Mouse (Mus musculus) natural killer cell, adult 2 months (primary cell): ENCODE results near the gene Ogfrl1.

Experiments used
- DNase-seq, 2 experiments: peaks; one replicate each; pipeline ENCODE4 v3.0.0; 2022; ENCODE audit warnings: low spot score in 2 of 2

Gene Ogfrl1

GRCm38 (mm10) chr1:23351756-23352155 is 45.8 kb downstream of the Ogfrl1 start:
- DNase-seq = no peak

- no peak for DNase-seq
Measured at GRCm38 (mm10) chr1:23345633-23346032, 51.9 kb downstream of the Ogfrl1 start.

DNA sequence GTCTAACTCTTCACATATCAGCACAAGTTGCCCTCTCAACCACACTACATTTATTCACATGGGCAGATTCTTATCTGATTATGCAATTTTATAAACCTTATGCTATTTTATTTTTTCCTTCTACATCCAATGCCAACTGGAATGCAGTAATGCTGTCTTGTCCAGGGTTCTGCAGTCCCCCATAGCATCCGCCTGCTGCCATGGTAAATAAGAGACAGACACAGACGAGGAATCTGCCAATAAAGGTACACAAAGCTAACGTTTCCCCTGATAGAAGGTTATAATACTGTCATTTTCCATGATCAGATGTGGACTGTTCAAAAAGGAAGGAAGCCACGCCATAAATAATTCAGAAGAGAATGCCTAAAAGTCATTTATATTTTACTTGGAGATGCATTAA is 54.7 kb downstream of the Ogfrl1 start:
- DNase-seq = no peak

- DNase-seq = no peak
Measured at GRCm38 (mm10) chr1:23342224-23342623, 55.3 kb downstream of the Ogfrl1 start.

DNA sequence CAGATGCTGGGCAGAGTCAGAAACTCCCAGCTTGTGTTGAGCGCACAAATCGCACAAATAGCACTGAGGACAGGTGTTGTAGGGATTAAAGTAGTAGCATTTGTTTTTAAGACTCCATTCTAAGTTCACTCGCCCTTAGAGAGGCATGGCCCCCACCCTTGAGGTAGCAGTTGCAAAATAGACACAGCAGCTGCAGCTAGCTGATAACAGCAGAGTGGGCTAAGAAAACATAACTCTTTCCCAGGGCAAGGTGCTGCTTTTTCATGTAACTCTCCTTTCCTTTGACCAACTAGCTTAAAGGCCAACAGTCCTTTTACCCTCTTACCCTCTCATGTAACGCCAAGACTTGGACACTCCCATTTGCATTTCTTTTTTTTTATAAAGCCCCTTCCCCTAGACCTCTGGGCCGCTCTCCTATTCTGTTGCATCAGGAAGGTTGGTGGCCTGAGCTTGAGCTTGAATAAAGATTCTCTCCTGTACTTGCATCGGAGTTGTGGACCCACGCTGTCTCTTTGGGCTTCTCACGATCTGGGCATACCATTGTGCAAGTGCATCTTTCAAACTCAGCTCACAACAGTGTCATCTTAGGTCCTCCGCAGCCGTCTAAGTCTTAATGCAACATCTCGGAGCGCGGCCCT is 61.7 kb downstream of the Ogfrl1 start:
- DNase-seq = no peak

- no peak for DNase-seq
Measured at GRCm38 (mm10) chr1:23335050-23335449, 62.5 kb downstream of the Ogfrl1 start.

GRCm38 (mm10) chr1:23332192-23332591 is 65.4 kb downstream of the Ogfrl1 start:
- no peak for DNase-seq

DNA sequence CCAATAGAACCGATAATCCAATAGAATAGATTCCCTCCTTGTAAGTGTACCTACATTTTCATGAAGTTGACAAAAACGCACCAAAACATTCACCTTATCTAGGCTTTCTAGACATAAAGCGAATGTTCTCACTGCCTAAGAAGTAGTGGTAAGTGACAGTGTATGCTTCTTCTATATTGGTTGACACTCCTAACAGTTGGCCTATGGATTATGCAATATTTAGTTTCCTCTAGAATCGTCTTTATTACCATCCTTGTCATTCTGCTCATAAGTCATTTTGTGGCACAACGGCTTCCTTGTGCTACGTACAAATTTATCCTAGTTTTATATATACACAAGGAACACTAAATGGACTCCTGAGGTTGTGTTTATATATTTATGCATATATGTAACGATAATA is 72.4 kb downstream of the Ogfrl1 start:
- no peak for DNase-seq

GRCm38 (mm10) chr1:23324226-23324625 is 73.3 kb downstream of the Ogfrl1 start:
- DNase-seq = no peak

DNA sequence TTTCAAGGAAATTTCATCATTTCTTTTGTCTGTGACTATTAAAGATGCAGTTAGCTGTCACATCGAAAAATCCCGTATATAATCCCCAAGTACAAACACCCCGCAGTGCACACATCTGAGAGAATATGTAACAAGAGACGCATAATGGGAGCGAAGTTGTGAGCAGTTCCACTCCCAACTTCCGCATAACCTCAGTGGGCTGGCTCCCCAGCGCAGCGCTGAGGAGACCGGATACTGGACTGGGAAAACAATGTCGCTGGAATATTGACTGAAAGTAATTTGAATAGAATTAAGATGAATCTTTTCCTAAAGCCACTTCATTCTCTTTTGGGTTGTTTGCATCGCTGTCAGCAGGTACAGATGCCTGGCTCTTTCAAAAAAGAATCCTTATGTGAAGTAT is 74.3 kb downstream of the Ogfrl1 start:
- DNase-seq = no peak

DNA sequence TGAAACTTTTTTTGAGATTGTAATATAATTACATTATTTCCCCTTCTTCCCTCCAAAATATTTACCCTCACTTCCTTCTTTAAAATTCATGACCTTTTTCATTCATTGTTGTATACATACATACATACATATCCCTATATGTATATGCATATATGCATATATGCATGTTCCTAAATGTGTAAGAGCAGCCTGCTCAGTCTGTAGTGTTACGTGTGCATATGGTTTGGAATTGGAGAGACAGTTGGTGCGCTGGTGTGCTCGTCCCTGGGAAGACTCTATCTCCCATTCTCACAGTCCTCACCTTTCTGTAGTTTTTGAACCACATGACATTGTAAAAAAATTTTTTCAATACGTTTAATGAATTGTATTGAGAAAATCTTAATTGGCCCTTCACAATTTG is 75.4 kb downstream of the Ogfrl1 start:
- DNase-seq = no peak

GRCm38 (mm10) chr1:23321331-23321851 is 76.2 kb downstream of the Ogfrl1 start:
- no peak for DNase-seq

DNA sequence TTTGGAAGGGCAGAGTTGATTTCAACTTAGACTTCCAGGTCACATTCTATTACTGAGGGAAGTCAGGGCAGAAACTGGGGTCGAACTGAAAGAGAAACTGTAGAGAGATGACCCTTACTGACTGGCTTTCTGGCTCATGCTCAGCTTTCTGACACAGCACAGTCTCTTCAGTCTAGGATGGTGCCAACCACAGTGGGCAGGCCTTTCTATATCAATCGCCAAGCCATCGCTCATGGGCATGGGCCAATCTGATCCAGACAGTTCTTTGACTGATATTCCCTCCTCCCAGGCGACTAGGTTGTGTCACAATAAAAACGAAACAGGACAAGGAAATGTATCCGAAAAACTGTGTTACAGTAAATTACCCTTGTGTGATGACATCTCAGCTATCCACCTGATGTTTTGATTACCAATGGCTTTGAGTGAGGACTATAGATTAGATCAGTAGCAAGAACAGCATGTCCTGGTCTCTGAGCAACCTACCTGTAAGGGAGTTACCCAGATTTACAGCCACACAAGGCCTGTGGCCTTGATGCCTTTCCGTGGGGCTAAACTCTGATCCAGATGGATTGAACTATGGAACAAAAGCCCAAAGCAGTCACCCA is 76.9 kb downstream of the Ogfrl1 start:
- DNase-seq = no peak
